In genomic region chr3:144232347-144233008, GRCm38 (mm10) we compare ENCODE assay signal across 17 mouse cellular contexts. TPM values are rescaled to one million over a fixed set of nuclear protein-coding genes. Genes with fewer than 3 reads are reported as not detected.
DNase-seq lines count a peak whose midpoint lies in the region; ATAC-seq and TF ChIP-seq lines count a peak whose summit lies in the region.
"Had no signal": no experiment of that assay in that cellular context is flagged by ENCODE, and none has a peak within 500 bp of the region (broad histone marks: within the 10 kb centered on the region; RNA-seq: fewer than 3 reads in every experiment).

No protein-coding gene starts in this region.

- ATAC-seq in heart, postnatal 0 days (ENCODE audit: insufficient read depth, low read depth) = no peak
- ATAC-seq in common myeloid progenitor, adult 5-6 weeks (replicated peaks; ENCODE audit: low read depth, poor library complexity, severe bottlenecking) = peak; percentile 58
- peak; percentile 45; the same call in 1 of the 2 replicates for ATAC-seq in neutrophil, adult 5-6 weeks (ENCODE audit: extremely low read depth, insufficient number of reproducible peaks, low FRiP score, poor library complexity, severe bottlenecking)
- ATAC-seq: midbrain, embryonic 15.5 days had no signal

- 56% methylated on average over 11 of the region's 11 CpGs for WGBS in heart, embryonic 10.5 days
- WGBS in heart, postnatal 0 days = 45% methylated on average over 11 of the region's 11 CpGs

- no peaks in the 10 kb centered on the region for H3K36me3 ChIP-seq in heart, embryonic 10.5 days
- no peaks in the 10 kb centered on the region for H3K36me3 ChIP-seq in heart, postnatal 0 days (replicated peaks; ENCODE audit: control insufficient read depth, insufficient read depth, low read length)
- H3K36me3 ChIP-seq: forebrain, embryonic 12.5 days; hindbrain, embryonic 10.5 days; midbrain, embryonic 15.5 days had no signal

- peak overlapping the region; percentile 35 for H3K4me2 ChIP-seq in heart, postnatal 0 days (ENCODE audit: low read depth, low read length)
- H3K4me2 ChIP-seq: forebrain, embryonic 12.5 days; liver, embryonic 11.5 days; midbrain, embryonic 15.5 days had no signal

- peak overlapping the region; percentile 56; the same call in 1 of the 2 replicates for H3K27ac ChIP-seq in heart, embryonic 10.5 days
- no peak overlapping the region for H3K27ac ChIP-seq in heart, postnatal 0 days (ENCODE audit: low read depth)
- H3K27ac ChIP-seq: forebrain, embryonic 12.5 days; hindbrain, embryonic 10.5 days; midbrain, embryonic 15.5 days had no signal

- peaks cover 27% of the 10 kb centered on the region for H3K4me1 ChIP-seq in heart, embryonic 10.5 days
- peaks cover 5% of the 10 kb centered on the region; the same call in 1 of the 2 replicates for H3K4me1 ChIP-seq in heart, postnatal 0 days (ENCODE audit: control insufficient read depth, insufficient read depth)
- H3K4me1 ChIP-seq: megakaryocyte, embryonic 14.5 days; midbrain, embryonic 15.5 days had no signal

- H3K4me3 ChIP-seq in heart, embryonic 10.5 days = no peak overlapping the region
- H3K4me3 ChIP-seq in heart, postnatal 0 days (ENCODE audit: low read depth, low read length) = no peak overlapping the region
- H3K4me3 ChIP-seq: forebrain, embryonic 12.5 days; hindbrain, embryonic 10.5 days; megakaryocyte, embryonic 14.5 days; midbrain, embryonic 15.5 days; myocyte had no signal

- no peaks in the 10 kb centered on the region for H3K27me3 ChIP-seq in heart, embryonic 10.5 days (ENCODE audit: insufficient read depth, poor library complexity, severe bottlenecking)
- no peaks in the 10 kb centered on the region for H3K27me3 ChIP-seq in heart, postnatal 0 days (ENCODE audit: control insufficient read depth, insufficient read depth, low read length)
- H3K27me3 ChIP-seq: megakaryocyte, embryonic 14.5 days; midbrain, embryonic 15.5 days had no signal

- no peak overlapping the region for H3K9ac ChIP-seq in heart, postnatal 0 days (replicated peaks; ENCODE audit: low read depth, low read length)
- H3K9ac ChIP-seq: forebrain, embryonic 12.5 days; midbrain, embryonic 15.5 days had no signal

- DNase-seq in heart, embryonic 10.5 days (ENCODE audit: low spot score) = no peak
- no peak for DNase-seq in heart, postnatal 10 days
- DNase-seq in heart, postnatal 0 days (ENCODE audit: low spot score) = no peak
- no peak for DNase-seq in heart, postnatal 36 days
- no peak for DNase-seq in cerebellum, adult 18-20 months
- no peak for DNase-seq in left cerebral cortex, postnatal 14 days (ENCODE audit: low spot score in 2 of 2)
- DNase-seq: cerebellum, adult 9-10 months; kidney, adult 2 months; kidney, postnatal 10 days had no signal

- no peaks in the 10 kb centered on the region for H3K9me3 ChIP-seq in heart, embryonic 10.5 days
- H3K9me3 ChIP-seq in heart, postnatal 0 days (replicated peaks; ENCODE audit: control insufficient read depth, low read length) = no peaks in the 10 kb centered on the region
- H3K9me3 ChIP-seq: forebrain, embryonic 12.5 days; hindbrain, embryonic 10.5 days; midbrain, embryonic 15.5 days had no signal

- no peak for TF ChIP-seq EP300 in heart, postnatal 0 days (IDR thresholded peaks at IDR 0.05; ENCODE audit: low read depth)

- no peak for TF ChIP-seq CTCF in heart, postnatal 0 days (IDR thresholded peaks at IDR 0.05; ENCODE audit: low read depth)

- intact Hi-C loops in heart, postnatal 10 days (cut with DNase I) = no loop called here
- intact Hi-C loops in heart, postnatal 36 days (cut with DNase I) = no loop called here
- intact Hi-C loops in left cerebral cortex, postnatal 14 days (cut with DNase I) = no loop called here

RNA-seq across cellular contexts. Expression of gene Lmo4, which starts 27.5 kb away (rescaled TPM):
- polyA plus RNA-seq in heart, embryonic 10.5 days (2016; fragmentation: Nextera tagmentation; extraction: Ambion mirVana) = 35.8 and 42.4 TPM in 2 replicates
- total RNA-seq in heart, postnatal 10 days (2021) = 10 to 100 TPM; 39.1 to 40.2 TPM
- total RNA-seq in heart, postnatal 0 days (2014; rRNA removed; ENCODE audit: low replicate concordance) = 61.9 and 65.8 TPM in 2 replicates
- polyA plus RNA-seq in heart, postnatal 0 days (2015; fragmentation: Nextera tagmentation; extraction: Ambion mirVana) = 34.7 and 38.9 TPM in 2 replicates
- 10 to 100 TPM; 31.4 to 34.5 TPM for total RNA-seq in heart, postnatal 36 days (2021)
- total RNA-seq in common myeloid progenitor, adult 5-6 weeks (2017) = 31.5 and 38.2 TPM in 2 replicates
- 51.7 and 58.0 TPM in 2 replicates for total RNA-seq in neutrophil, adult 5-6 weeks (2017)
- 100 to 1,000 TPM; 306 to 308 TPM for total RNA-seq in left cerebral cortex, postnatal 14 days (2021)
